Mouse (Mus musculus) lung, embryonic 15.5 days (tissue): ENCODE data around the gene Maml2. TPM values are rescaled to one million over a fixed set of nuclear protein-coding genes. Genes with fewer than 3 reads are reported as not detected.

Experiments used
- ATAC-seq: fragments of 200-750 bp; cut with Nextera tagmentation; 2 replicates; pipeline ENCODE4 v1.8.0; 2017; ENCODE audit warnings: moderate number of reproducible peaks, borderline replicate concordance; ENCODE audit not compliant: low FRiP score, low TSS enrichment; ENCODE audit errors: extremely low read depth
- H3K27ac ChIP-seq: fragments of 300-500 bp; sonication (generic); 2 replicates; pipeline ENCODE4 v1.5.1; 2015; ENCODE audit warnings: moderate library complexity, mild to moderate bottlenecking, inconsistent platforms
- H3K27me3 ChIP-seq: fragments of 300-500 bp; sonication (generic); 2 replicates; pipeline ENCODE4 v1.6.1; 2015; ENCODE audit warnings: inconsistent platforms
- H3K36me3 ChIP-seq: fragments of 300-500 bp; sonication (generic); 2 replicates; pipeline ENCODE4 v1.6.1; 2015; ENCODE audit warnings: inconsistent platforms
- H3K4me1 ChIP-seq: fragments of 300-500 bp; sonication (generic); 2 replicates; pipeline ENCODE4 v1.6.1; 2015; ENCODE audit warnings: inconsistent platforms
- H3K4me2 ChIP-seq: fragments of 300-500 bp; sonication (generic); 2 replicates; pipeline ENCODE4 v1.6.1; 2015; ENCODE audit warnings: inconsistent platforms, mild to moderate bottlenecking, moderate library complexity
- H3K4me3 ChIP-seq: fragments of 300-500 bp; sonication (generic); 2 replicates; pipeline ENCODE4 v1.5.1; 2015; ENCODE audit warnings: mild to moderate bottlenecking, inconsistent platforms
- H3K9ac ChIP-seq: fragments of 300-500 bp; sonication (generic); 2 replicates; pipeline ENCODE4 v1.6.1; 2015; ENCODE audit warnings: inconsistent platforms
- H3K9me3 ChIP-seq: fragments of 300-500 bp; sonication (generic); 2 replicates; pipeline ENCODE4 v1.6.1; 2016; ENCODE audit warnings: inconsistent platforms
- WGBS: fragments of 180-500 bp; shearing (Covaris S2); methylation state at CpG from one replicate; pipeline ENCODE4 v1.1.7; 2015; 5-methylcytosine and 5-hydroxymethylcytosine counted together
- polyA plus RNA-seq: library from polyadenylated mRNA; unstranded; fragments of >200 nt; fragmentation: Nextera tagmentation; extraction: Ambion mirVana; gene quantifications from 2 replicates; pipeline ENCODE4 v1.2.1, GENCODE M21; 2015

The Maml2 gene
- polyA plus RNA-seq, result 13.3 and 14.5 TPM in 2 replicates

DNA sequence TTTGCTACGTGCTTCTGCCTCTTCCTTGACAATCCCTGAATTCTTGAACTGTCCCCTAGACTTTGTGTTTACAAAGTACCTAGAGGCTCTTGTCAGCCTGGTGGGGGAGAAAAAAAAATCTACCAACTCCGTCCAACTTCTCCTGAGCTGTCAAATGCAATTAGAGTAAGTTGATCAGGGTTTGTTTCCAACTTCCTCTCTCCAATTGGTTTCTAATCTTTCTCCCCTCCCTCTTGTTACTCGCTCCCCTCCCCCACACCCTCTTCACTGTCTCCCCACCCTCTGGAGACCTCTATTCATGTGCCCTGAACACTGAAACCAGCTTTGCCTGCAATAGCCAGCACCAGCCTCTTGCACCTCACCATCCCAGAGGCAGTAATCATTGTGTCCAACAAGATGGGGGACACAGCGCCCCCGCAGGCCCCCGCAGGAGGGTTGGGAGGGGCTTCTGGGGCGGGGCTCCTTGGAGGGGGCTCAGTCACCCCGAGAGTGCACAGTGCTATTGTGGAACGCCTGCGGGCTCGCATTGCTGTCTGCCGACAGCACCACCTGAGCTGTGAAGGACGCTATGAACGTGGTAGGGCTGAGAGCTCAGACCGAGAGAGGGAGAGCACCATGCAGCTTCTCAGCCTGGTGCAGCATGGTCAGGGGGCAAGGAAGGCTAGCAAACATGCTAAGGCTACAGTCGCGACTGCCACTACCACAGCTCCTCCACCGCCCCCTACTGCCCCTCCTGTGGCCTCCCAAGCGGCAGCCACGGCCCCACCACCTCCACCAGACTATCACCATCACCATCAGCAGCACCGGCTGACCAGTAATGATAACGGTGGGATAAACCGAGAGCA is at the start of gene Maml2:
Gene Maml2 (plus strand): TSS at position 290 of the 845 bp plus-strand sequence.
- peak within 1 kb of the TSS; percentile 62 for H3K9ac ChIP-seq
- no peaks in the 10 kb centered on the region for H3K9me3 ChIP-seq
- peaks cover 48% of the 10 kb centered on the region for H3K4me1 ChIP-seq
- peak within 1 kb of the TSS; percentile 65 for H3K4me3 ChIP-seq
- H3K4me2 ChIP-seq, result peak within 1 kb of the TSS; percentile 98
- WGBS, result under 1% methylated on average over 23 of the region's 23 CpGs
- H3K27ac ChIP-seq, result peak within 1 kb of the TSS; percentile 85
- no peaks in the 10 kb centered on the region for H3K27me3 ChIP-seq
- no peaks in the 10 kb centered on the region for H3K36me3 ChIP-seq
- peak; percentile 58 for ATAC-seq

DNA sequence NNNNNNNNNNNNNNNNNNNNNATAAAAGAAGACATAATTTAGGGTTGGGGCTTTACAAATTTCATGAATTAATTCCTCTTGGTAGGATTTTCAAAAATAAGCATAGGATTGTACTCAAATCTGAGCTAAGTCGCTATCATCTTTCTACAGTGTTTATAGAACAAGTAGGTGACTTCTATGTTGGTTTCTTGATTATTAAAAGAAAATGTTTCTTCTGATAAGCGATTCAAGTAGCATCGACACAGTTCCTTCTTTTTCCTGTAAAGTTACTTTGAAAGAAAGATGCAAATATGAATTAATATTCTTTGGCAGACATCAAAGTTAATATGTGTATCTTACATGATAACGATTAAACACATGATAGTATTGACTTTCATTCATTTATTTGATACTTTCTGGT is 49.7 kb upstream of the Maml2 start:
- H3K4me3 ChIP-seq, result no peak overlapping the region
- 88% methylated on average over 4 of the region's 4 CpGs for WGBS
- H3K9ac ChIP-seq, result no peak overlapping the region
- no peaks in the 10 kb centered on the region for H3K9me3 ChIP-seq
- H3K36me3 ChIP-seq, result no peaks in the 10 kb centered on the region
- ATAC-seq, result no peak
- H3K27ac ChIP-seq, result no peak overlapping the region
- H3K4me1 ChIP-seq, result peaks cover 20% of the 10 kb centered on the region
- no peaks in the 10 kb centered on the region for H3K27me3 ChIP-seq
- no peak overlapping the region for H3K4me2 ChIP-seq

DNA sequence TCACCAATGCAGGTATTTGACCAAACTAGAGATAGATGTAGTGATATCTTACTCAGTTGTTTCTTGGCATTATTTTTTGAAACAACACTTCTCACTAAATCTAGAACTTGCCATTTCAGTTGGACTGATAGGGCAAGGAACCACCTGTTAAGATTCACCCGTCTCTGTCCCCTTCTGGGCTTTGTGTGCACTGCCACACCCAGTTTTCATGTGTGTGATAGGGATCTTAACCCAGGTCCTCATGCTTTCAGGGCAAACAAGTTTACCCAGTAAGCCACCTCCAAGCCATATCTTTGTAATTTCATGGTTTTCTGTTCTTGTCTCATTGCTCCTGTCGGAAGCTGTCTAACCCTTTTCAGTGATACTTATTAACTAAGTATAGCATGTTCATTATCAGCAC is 46.5 kb upstream of the Maml2 start:
- Histone ChIP-seq H3K4me3 (no peak overlapping the region), H3K9ac (no peak overlapping the region), H3K36me3 (no peaks in the 10 kb centered on the region), H3K4me1 (0 out of 2 replicates have a peak, but pooled peaks cover 5% of the 10 kb centered on the region), H3K27me3 (no peaks in the 10 kb centered on the region), H3K4me2 (no peak overlapping the region), H3K9me3 (no peaks in the 10 kb centered on the region), H3K27ac (no peak overlapping the region)
- no peak for ATAC-seq
- WGBS, result 84% methylated on average over 2 of the region's 2 CpGs

DNA sequence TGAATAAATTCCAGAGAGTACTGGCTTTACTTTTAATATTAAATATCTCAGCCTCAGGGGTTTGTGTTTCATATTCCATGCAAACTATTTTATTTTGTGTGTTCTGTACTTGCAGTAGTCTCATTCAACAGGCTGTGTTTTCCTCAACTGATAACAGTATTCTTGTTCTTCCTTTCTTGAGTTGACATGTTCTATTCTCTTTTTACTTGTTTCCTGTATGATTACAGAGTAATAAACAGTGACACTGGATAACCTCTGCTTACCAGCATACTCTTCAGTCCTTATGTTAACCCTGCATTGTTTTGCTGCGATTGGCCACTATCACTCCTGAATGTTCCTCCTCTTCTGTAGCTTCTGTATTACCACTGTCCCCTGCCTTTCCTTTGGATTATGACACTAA is 41.0 kb upstream of the Maml2 start:
- no peak for ATAC-seq

DNA sequence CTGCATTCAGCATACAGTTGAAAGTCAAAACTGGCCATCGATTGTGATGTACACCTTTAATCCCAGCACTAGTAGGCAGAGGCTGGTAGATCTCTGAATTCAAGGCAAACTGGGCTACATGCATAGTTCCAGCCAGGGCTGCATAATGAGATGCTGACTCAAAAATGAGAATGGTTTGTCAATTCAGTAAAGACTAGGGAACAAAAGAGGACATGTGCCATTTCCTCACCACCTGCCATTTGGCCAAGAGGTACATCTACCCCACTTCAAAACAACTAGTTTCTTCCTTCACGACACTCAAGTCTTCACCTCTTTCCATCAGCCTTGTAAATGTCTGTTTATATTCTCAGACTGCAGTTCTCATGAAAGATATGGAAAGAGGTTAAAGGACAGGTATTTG is 39.6 kb upstream of the Maml2 start:
- ATAC-seq, result no peak
- WGBS, result 84% methylated on average over 2 of the region's 2 CpGs
- no peak overlapping the region for H3K27ac ChIP-seq

More for the DNA sequence above, 41.0 kb upstream of the Maml2 start:
- Histone ChIP-seq H3K4me1 (no peaks in the 10 kb centered on the region), H3K9me3 (no peaks in the 10 kb centered on the region), H3K4me3 (no peak overlapping the region), H3K4me2 (no peak overlapping the region), H3K9ac (no peak overlapping the region), H3K27me3 (no peaks in the 10 kb centered on the region), H3K36me3 (no peaks in the 10 kb centered on the region), H3K27ac (no peak overlapping the region)
- 88% methylated on average over 1 of the region's 1 CpGs for WGBS

DNA sequence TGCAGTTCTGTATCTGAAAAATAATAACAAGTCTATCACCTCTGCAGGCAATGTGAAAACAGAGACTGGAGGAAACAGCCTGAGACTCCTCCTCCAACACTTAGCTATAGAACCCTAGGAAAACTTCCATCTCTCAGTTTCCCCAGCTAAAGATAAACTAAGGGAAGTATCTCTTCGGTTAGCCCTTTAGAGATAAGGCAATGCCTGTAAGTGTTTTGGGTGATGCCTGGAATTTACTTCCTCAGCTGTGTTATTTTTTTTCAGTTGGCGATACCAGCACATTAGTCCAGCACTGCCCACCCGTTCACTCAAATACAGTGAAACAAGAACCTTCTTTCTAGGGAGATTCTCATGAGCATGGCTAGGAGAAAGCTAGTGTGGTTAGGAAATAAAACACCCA is 36.8 kb upstream of the Maml2 start:
- WGBS, result 62% methylated on average over 3 of the region's 3 CpGs
- Histone ChIP-seq H3K4me1 (no peaks in the 10 kb centered on the region), H3K9me3 (no peaks in the 10 kb centered on the region), H3K36me3 (no peaks in the 10 kb centered on the region), H3K4me3 (no peak overlapping the region), H3K9ac (no peak overlapping the region), H3K4me2 (no peak overlapping the region), H3K27me3 (no peaks in the 10 kb centered on the region), H3K27ac (no peak overlapping the region)
- no peak for ATAC-seq

More for the DNA sequence above, 39.6 kb upstream of the Maml2 start:
- no peaks in the 10 kb centered on the region for H3K4me1 ChIP-seq
- no peak overlapping the region for H3K4me3 ChIP-seq
- H3K27me3 ChIP-seq, result no peaks in the 10 kb centered on the region
- no peak overlapping the region for H3K4me2 ChIP-seq
- no peaks in the 10 kb centered on the region for H3K9me3 ChIP-seq
- H3K36me3 ChIP-seq, result no peaks in the 10 kb centered on the region
- H3K9ac ChIP-seq, result no peak overlapping the region

DNA sequence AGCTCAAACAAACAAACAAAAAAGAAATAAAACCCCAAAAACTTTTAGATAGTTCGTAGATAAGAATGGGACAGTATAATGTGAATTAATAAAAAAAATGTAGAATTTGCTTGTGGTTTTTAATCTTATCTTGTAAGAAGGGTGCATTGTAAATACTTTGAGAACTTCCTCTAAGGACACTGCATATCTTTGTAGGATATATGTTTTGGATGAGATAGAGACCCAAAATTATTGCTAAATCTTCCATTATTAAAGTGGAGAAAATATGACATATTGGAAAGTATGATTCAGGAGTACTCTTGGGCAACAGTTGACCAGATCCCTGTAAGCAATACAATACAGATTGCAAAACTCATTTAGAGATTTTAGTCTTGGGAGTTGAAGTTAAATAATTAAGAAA is 24.5 kb upstream of the Maml2 start:
- WGBS, result 84% methylated on average over 1 of the region's 1 CpGs
- Histone ChIP-seq H3K4me3 (no peak overlapping the region), H3K9me3 (no peaks in the 10 kb centered on the region), H3K27me3 (no peaks in the 10 kb centered on the region), H3K36me3 (0 out of 2 replicates have a peak, but pooled peaks cover 5% of the 10 kb centered on the region), H3K27ac (no peak overlapping the region), H3K4me1 (no peaks in the 10 kb centered on the region), H3K9ac (no peak overlapping the region), H3K4me2 (no peak overlapping the region)
- ATAC-seq, result no peak

DNA sequence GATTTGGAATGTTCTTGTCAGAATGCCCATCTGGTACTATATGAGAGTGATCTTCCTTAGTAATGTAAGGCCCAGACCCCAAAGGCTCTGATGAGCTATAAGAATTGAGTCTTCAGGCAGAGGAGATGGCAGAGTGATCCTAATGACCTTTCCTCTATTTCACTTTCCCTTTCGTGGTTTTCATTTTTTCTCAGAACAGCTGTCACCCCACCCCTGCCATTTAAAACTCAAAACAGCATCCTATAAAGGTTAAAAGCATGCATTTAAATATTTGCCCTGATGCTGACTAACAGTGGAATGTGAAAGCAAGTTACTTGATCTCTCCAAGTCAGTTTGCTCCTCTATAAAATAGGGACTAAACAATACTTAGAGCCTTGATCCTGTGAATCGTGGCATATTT is 10.3 kb upstream of the Maml2 start:
- no peak overlapping the region for H3K4me3 ChIP-seq
- no peak overlapping the region for H3K27ac ChIP-seq
- H3K36me3 ChIP-seq, result no peaks in the 10 kb centered on the region
- no peaks in the 10 kb centered on the region for H3K9me3 ChIP-seq
- no peaks in the 10 kb centered on the region for H3K27me3 ChIP-seq
- no peaks in the 10 kb centered on the region for H3K4me1 ChIP-seq
- 62% methylated on average over 2 of the region's 2 CpGs for WGBS
- no peak overlapping the region for H3K4me2 ChIP-seq
- no peak for ATAC-seq
- H3K9ac ChIP-seq, result no peak overlapping the region

DNA sequence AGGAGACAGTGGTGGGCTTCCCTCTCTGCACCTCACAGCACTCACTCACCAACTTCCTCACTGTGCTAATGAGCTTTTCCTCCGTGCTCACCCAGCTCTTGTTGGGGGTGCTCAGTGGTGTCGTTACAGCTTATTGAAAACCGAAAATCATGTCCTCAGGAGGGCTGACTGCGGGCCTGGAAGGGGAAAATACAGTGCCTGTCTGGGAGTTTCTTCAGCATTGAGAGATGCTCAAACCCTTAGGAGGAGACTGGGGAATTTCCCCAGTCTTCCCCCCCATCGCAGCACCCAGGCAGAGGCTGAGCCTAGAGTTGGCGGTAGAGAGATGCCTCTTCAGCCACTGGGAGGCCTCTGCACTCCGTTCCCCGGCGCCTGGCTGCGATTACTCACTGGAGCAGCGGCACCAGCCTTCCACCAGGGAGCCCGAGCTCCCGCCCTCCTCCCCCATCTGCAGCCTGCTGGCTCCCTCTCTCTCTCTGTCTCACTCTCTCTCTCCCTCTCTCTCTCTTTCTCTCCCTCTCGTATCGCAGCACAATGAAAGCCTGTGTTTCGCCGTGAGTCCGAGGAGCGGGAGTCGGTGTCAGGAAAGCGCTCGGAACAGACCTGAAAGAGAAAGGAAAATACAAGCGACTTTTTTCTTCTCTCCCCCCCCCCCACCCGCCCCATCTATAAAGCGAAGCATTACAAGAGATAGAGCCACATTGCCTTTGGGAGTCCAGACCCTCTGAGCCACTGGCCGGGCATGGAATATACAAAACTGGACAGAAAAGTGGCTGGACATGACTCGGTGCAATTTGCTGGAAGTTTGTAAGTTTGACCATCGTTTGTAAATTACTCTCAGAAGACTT is 1.3 kb upstream of the Maml2 start:
- WGBS, result 0% methylated on average over 25 of the region's 28 CpGs
- Histone ChIP-seq H3K27me3 (no peaks in the 10 kb centered on the region), H3K4me2 (peak overlapping the region; percentile 98), H3K36me3 (no peaks in the 10 kb centered on the region), H3K9me3 (no peaks in the 10 kb centered on the region), H3K4me1 (peaks cover 38% of the 10 kb centered on the region), H3K27ac (peak overlapping the region; percentile 85), H3K4me3 (peak overlapping the region; percentile 65), H3K9ac (peak overlapping the region; percentile 62)
- peak; percentile 95 for ATAC-seq

DNA sequence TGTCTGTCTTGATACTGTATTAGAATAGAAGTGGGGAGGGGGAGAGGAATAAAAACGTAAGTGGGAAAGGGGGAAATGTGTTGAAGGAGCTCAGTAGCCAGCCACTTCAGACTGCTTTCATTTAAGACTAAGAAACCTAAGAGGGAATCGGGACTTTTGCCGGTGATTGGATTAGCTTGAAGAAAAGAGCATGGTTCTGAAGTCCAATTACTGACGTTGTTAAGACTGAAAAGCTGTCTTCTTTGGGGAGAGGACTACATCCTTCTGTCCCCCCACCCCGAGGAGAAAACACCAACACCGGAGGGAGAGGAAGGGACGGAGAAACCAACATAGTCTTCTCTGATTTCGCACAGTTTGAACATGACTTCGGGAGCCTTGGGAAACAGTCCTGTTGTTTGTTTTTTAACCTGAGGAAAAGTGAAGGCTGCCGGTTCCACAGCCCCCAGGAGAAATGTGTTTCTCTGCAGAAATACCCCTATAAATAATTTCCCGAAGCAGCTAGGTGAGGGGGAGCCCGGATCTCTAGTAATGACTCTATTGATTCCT is 562 bp upstream of the Maml2 start:
- no peaks in the 10 kb centered on the region for H3K9me3 ChIP-seq
- H3K4me2 ChIP-seq, result peak overlapping the region; percentile 98
- ATAC-seq, result no peak
- H3K27me3 ChIP-seq, result no peaks in the 10 kb centered on the region
- H3K9ac ChIP-seq, result peak overlapping the region; percentile 62
- H3K4me3 ChIP-seq, result peak overlapping the region; percentile 65
- H3K36me3 ChIP-seq, result no peaks in the 10 kb centered on the region
- WGBS, result 0% methylated on average over 12 of the region's 12 CpGs
- H3K4me1 ChIP-seq, result peaks cover 45% of the 10 kb centered on the region
- H3K27ac ChIP-seq, result peak overlapping the region; percentile 85

DNA sequence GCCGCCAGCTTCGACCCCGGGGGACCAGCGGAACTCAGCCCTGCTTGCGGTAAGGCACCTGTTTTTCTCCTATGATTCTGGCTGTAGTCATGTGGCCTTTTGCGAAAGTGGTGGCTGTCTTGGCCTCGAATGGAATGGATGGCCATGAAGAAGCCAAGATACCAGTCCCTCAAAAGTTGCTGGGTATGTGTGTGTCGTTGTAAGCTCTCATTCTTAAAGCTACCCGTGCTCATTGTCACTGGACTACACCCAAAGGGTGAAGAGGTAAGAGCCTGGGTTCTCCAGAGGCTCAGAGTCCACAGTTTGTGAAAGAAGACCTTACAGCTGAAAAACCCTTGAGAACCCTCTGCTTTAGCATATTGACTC is 739 bp downstream of the Maml2 start:
- Histone ChIP-seq H3K27ac (peak overlapping the region; percentile 85), H3K36me3 (no peaks in the 10 kb centered on the region), H3K27me3 (no peaks in the 10 kb centered on the region), H3K9me3 (no peaks in the 10 kb centered on the region), H3K9ac (peak overlapping the region; percentile 62), H3K4me2 (peak overlapping the region; percentile 98), H3K4me3 (peak overlapping the region; percentile 65), H3K4me1 (peaks cover 48% of the 10 kb centered on the region)
- no peak for ATAC-seq
- WGBS, result 18% methylated on average over 9 of the region's 9 CpGs

DNA sequence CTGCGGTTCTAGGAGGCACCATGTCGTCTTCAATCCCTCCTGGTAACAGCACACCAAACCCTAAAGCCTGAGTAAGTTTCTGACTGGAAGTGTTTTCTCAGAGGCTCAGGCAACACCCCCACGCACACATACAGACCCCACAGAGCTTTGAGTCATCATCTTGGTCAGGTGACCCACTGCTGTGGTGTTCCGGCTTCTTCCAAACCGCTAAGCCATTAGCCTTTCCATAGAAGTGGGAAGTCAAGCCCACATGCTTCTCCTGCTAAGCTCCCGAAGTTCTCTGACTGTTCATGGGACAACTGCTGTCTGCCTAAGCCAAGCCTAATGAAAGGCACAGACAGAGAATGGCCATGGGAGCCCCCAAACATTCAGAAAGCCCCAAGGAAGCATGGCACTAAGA is 1.4 kb downstream of the Maml2 start:
- WGBS, result 72% methylated on average over 6 of the region's 6 CpGs
- peak overlapping the region; percentile 98 for H3K4me2 ChIP-seq
- H3K27ac ChIP-seq, result no peak overlapping the region
- H3K9me3 ChIP-seq, result no peaks in the 10 kb centered on the region
- no peak for ATAC-seq
- no peak overlapping the region for H3K9ac ChIP-seq
- no peaks in the 10 kb centered on the region for H3K36me3 ChIP-seq
- H3K4me3 ChIP-seq, result peak overlapping the region; percentile 65
- H3K27me3 ChIP-seq, result no peaks in the 10 kb centered on the region
- peaks cover 55% of the 10 kb centered on the region for H3K4me1 ChIP-seq
